23 mouse cellular contexts compared by ENCODE assay signal in genomic region chr5:137065454-137065853, GRCm38 (mm10). TPM values are rescaled to one million over a fixed set of nuclear protein-coding genes. Genes with fewer than 3 reads are reported as not detected.
DNase-seq lines count a peak whose midpoint lies in the region; TF ChIP-seq lines count a peak whose summit lies in the region.
"Had no signal": no experiment of that assay in that cellular context is flagged by ENCODE, and none has a peak within 500 bp of the region (broad histone marks: within the 10 kb centered on the region; RNA-seq: fewer than 3 reads in every experiment).

No protein-coding gene starts in this region.

- H3K79me3 ChIP-seq in C2C12 (ENCODE audit: low read depth): peaks cover 29% of the 10 kb centered on the region

- H3K27me3 ChIP-seq in C2C12 (ENCODE audit: control insufficient read depth, insufficient read depth, insufficient read length) (no peaks in the 10 kb centered on the region), myocyte (ENCODE audit: control insufficient read depth, insufficient read depth, insufficient read length) (no peaks in the 10 kb centered on the region)
- H3K27me3 ChIP-seq: embryonic facial prominence, embryonic 13.5 days; embryonic facial prominence, embryonic 15.5 days; forebrain, embryonic 12.5 days had no signal

- H3K79me2 ChIP-seq in C2C12 (ENCODE audit: control insufficient read depth, insufficient read depth): peaks cover 41% of the 10 kb centered on the region
- peaks cover 16% of the 10 kb centered on the region for H3K79me2 ChIP-seq in myocyte (ENCODE audit: control insufficient read depth, insufficient read depth)

- H3ac ChIP-seq in C2C12 (ENCODE audit: control insufficient read depth, insufficient read length, low read depth) (no peak overlapping the region), myocyte (ENCODE audit: control insufficient read depth, insufficient read length) (no peak overlapping the region)

- no peak overlapping the region for H3K4me3 ChIP-seq in C2C12 (ENCODE audit: insufficient read depth, poor library complexity, severe bottlenecking)
- H3K4me3 ChIP-seq in myocyte: no peak overlapping the region
- H3K4me3 ChIP-seq: embryonic facial prominence, embryonic 13.5 days; embryonic facial prominence, embryonic 15.5 days; erythroblast, embryonic 14.5 days; forebrain, embryonic 10.5 days; forebrain, embryonic 12.5 days had no signal

- H3K36me3 ChIP-seq in C2C12 (ENCODE audit: control insufficient read depth, insufficient read depth) (peaks cover 87% of the 10 kb centered on the region), myocyte (ENCODE audit: control insufficient read depth, insufficient read depth) (no peaks in the 10 kb centered on the region)
- H3K36me3 ChIP-seq: embryonic facial prominence, embryonic 13.5 days; embryonic facial prominence, embryonic 15.5 days; forebrain, embryonic 10.5 days; forebrain, embryonic 12.5 days had no signal

- no peak for TF ChIP-seq CTCF in C2C12 (IDR thresholded peaks at IDR 0.05; ENCODE audit: control insufficient read depth, insufficient read depth, insufficient read length)

- TF ChIP-seq POLR2A in myocyte (IDR thresholded peaks at IDR 0.05; ENCODE audit: insufficient read length, low read depth): no peak

- peak; percentile 53 for DNase-seq in brain, adult 2 months (ENCODE audit: low read depth, low spot score)
- DNase-seq in layer of hippocampus, postnatal 36 days: no peak
- DNase-seq in MN1 (ENCODE audit: low spot score): no peak
- no peak for DNase-seq in adrenal gland, adult 2 months
- DNase-seq: adrenal gland, adult 8-10 months; adrenal gland, postnatal 14 days; adrenal gland, postnatal 36 days; B cell, adult 2 months; cerebellum, adult 11 months; cerebellum, adult 18-20 months; cerebellum, adult 8-10 months; cerebellum, adult 9-11 months; cerebellum, postnatal 14 days; cerebellum, postnatal 36 days; embryo, embryonic 11 days had no signal

- peak overlapping the region; percentile 43 for H3K4me2 ChIP-seq in myocyte (ENCODE audit: low read depth)
- H3K4me2 ChIP-seq: embryonic facial prominence, embryonic 13.5 days; embryonic facial prominence, embryonic 15.5 days; forebrain, embryonic 12.5 days had no signal

TF ChIP-seq in C2C12, 6 proteins besides CTCF, POLR2A, EP300 and RAD21:
- TF ChIP-seq MYOD1 (IDR thresholded peaks at IDR 0.05; ENCODE audit: control insufficient read depth, insufficient read length, low read depth) (peak; percentile 83), USF1 (IDR thresholded peaks at IDR 0.05; ENCODE audit: low read depth) (no peak), MAX (IDR thresholded peaks at IDR 0.05) (no peak)

TF ChIP-seq in myocyte, 11 proteins besides CTCF, POLR2A, EP300 and RAD21:
- no peak for TF ChIP-seq MAX (IDR thresholded peaks at IDR 0.05; ENCODE audit: low read depth)
- peak in 2 of 3 experiments; percentile 76 to 81 for TF ChIP-seq MYOD1 (IDR thresholded peaks at IDR 0.05; ENCODE audit: control insufficient read depth in 1 of 3, insufficient read length in 2 of 3, low read depth in 2 of 3)

RNA-seq across cellular contexts. Expression of gene Serpine1, which starts 6.6 kb away (rescaled TPM):
- polyA plus RNA-seq in C2C12 (2012; fragmentation: generic; extraction: Trizol) (131 TPM), myocyte (2012; fragmentation: generic; extraction: Trizol) (17.6 TPM)
- total RNA-seq in layer of hippocampus, postnatal 36 days (2021): under 1 TPM; 0.37 to 0.56 TPM
- total RNA-seq in adrenal gland, adult 2 months (2021): 1 to 10 TPM; 3.9 to 5.3 TPM
- polyA plus RNA-seq in adrenal gland, adult 2 months (2012; rRNA removed): 1.3 and 2.1 TPM in 2 replicates
- total RNA-seq: common myeloid progenitor, adult 5-6 weeks had no signal
- polyA plus RNA-seq: erythroblast, embryonic 14.5 days had no signal

RNA-seq across cellular contexts. Expression of gene Ap1s1, which starts 19.5 kb away (rescaled TPM):
- polyA plus RNA-seq in C2C12 (2012; fragmentation: generic; extraction: Trizol) (360 TPM), myocyte (2012; fragmentation: generic; extraction: Trizol) (172 TPM)
- 100 to 1,000 TPM; 286 to 323 TPM for total RNA-seq in layer of hippocampus, postnatal 36 days (2021)
- total RNA-seq in adrenal gland, adult 2 months (2021): 100 to 1,000 TPM in 1 of 2 experiments, 10 to 100 TPM in 1; 75.4 to 114 TPM
- 46.5 and 56.7 TPM in 2 replicates for polyA plus RNA-seq in adrenal gland, adult 2 months (2012; rRNA removed)

RNA-seq across cellular contexts. Expression of gene Vgf, which starts 39.3 kb away (rescaled TPM):
- polyA plus RNA-seq in C2C12 (2012; fragmentation: generic; extraction: Trizol) (0.28 TPM), myocyte (2012; fragmentation: generic; extraction: Trizol) (0.04 TPM)
- total RNA-seq in layer of hippocampus, postnatal 36 days (2021): 100 to 1,000 TPM; 185 to 237 TPM
- total RNA-seq in adrenal gland, adult 2 months (2021): 10 to 100 TPM; 10.1 to 51.2 TPM
- 5.3 and 7.0 TPM in 2 replicates for polyA plus RNA-seq in adrenal gland, adult 2 months (2012; rRNA removed)
- total RNA-seq: common myeloid progenitor, adult 5-6 weeks had no signal

RNA-seq across cellular contexts. Expression of gene Trim56, which starts 50.6 kb away (rescaled TPM):
- polyA plus RNA-seq in C2C12 (2012; fragmentation: generic; extraction: Trizol): 7.4 TPM
- 5.9 TPM for polyA plus RNA-seq in myocyte (2012; fragmentation: generic; extraction: Trizol)
- 1 to 10 TPM; 4.6 to 6.5 TPM for total RNA-seq in layer of hippocampus, postnatal 36 days (2021)
- 10 to 100 TPM; 37.1 to 47.0 TPM for total RNA-seq in adrenal gland, adult 2 months (2021)
- 13.3 and 19.6 TPM in 2 replicates for polyA plus RNA-seq in adrenal gland, adult 2 months (2012; rRNA removed)
